Comparison of ENCODE assay signal across 8 mouse cellular contexts in the genomic region with DNA sequence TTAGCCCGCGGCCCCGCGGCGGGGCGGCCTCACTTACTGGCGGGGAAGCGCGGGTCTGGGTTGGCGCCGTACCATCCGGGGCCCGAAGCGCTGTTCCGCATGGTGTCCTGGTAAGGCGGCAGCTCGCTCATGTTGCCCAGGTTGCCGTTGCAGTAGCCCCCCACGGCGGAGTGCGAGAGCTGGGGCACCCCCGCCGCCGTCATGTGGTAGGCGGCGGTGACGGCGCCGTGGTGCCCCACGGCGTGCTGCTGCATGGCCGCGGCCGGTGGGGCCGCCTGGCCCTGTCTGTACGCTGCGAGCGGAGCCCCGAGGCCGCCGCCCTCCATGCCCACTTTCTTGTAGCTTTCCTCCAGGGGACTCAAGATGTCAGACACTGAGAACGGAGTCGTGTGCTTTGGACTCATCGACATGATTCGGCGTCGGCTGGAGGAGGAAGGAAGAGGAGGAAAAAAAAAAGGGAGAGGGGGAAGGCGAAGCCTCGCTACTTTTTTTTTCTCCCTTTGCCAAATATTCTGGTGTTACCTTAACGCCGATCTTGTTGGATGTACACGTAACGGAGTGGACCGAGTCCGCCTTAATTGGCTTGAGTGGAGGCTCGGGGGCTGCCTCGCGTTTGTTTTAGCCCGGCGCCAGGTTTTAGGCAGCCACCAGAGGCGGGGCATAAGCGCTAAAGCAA. TPM values are rescaled to one million over a fixed set of nuclear protein-coding genes. Genes with fewer than 3 reads are reported as not detected.
A peak's percentile ranks its signal among the peaks of the same experiment; 100 is the strongest.
DNase-seq lines count a peak whose midpoint lies in the region; ATAC-seq and TF ChIP-seq lines count a peak whose summit lies in the region.
"Had no signal": no experiment of that assay in that cellular context is flagged by ENCODE, and none has a peak within 500 bp of the region (broad histone marks: within the 10 kb centered on the region; RNA-seq: fewer than 3 reads in every experiment).

No protein-coding gene starts in this region.

- under 1% methylated on average over 62 of the region's 62 CpGs for WGBS in embryonic facial prominence, embryonic 11.5 days
- 1% methylated on average over 62 of the region's 62 CpGs for WGBS in intestine, postnatal 0 days
- under 1% methylated on average over 54 of the region's 62 CpGs for WGBS in midbrain, embryonic 11.5 days

- H3K4me1 ChIP-seq in embryonic facial prominence, embryonic 11.5 days (ENCODE audit: control insufficient read depth, insufficient read depth, low read length) = peaks cover 3% of the 10 kb centered on the region; the same call in 1 of the 2 replicates
- H3K4me1 ChIP-seq in intestine, postnatal 0 days (replicated peaks; ENCODE audit: control insufficient read depth, insufficient read depth, low read length) = no peaks in the 10 kb centered on the region
- H3K4me1 ChIP-seq in midbrain, embryonic 11.5 days (ENCODE audit: control insufficient read depth, insufficient read depth, low read length) = peaks cover 2% of the 10 kb centered on the region; the same call in 1 of the 2 replicates

- peak overlapping the region; percentile 45 for H3K9ac ChIP-seq in embryonic facial prominence, embryonic 11.5 days (replicated peaks; ENCODE audit: low read length)
- H3K9ac ChIP-seq in intestine, postnatal 0 days (ENCODE audit: low read depth, low read length) = no peak overlapping the region
- H3K9ac ChIP-seq in midbrain, embryonic 11.5 days (ENCODE audit: low read length) = peak overlapping the region; percentile 20

- peak overlapping the region; percentile 27 for H3K4me2 ChIP-seq in embryonic facial prominence, embryonic 11.5 days (ENCODE audit: low read depth, low read length)
- peak overlapping the region; percentile 62 for H3K4me2 ChIP-seq in intestine, postnatal 0 days (replicated peaks; ENCODE audit: low read depth)
- H3K4me2 ChIP-seq in midbrain, embryonic 11.5 days = peak overlapping the region; percentile 35; the same call in 1 of the 2 replicates

- no peaks in the 10 kb centered on the region for H3K36me3 ChIP-seq in embryonic facial prominence, embryonic 11.5 days (replicated peaks; ENCODE audit: control insufficient read depth, insufficient read depth, low read depth, low read length)
- no peaks in the 10 kb centered on the region for H3K36me3 ChIP-seq in intestine, postnatal 0 days (ENCODE audit: control insufficient read depth, insufficient read depth)
- H3K36me3 ChIP-seq in midbrain, embryonic 11.5 days (ENCODE audit: control insufficient read depth, insufficient read depth, low read length) = no peaks in the 10 kb centered on the region

- H3K4me3 ChIP-seq in embryonic facial prominence, embryonic 11.5 days (ENCODE audit: low read depth, low read length) = peak overlapping the region; percentile 26
- peak overlapping the region; percentile 40 for H3K4me3 ChIP-seq in intestine, postnatal 0 days (ENCODE audit: low read depth, low read length)
- peak overlapping the region; percentile 30 for H3K4me3 ChIP-seq in midbrain, embryonic 11.5 days (ENCODE audit: low read depth, low read length)

- H3K9me3 ChIP-seq in embryonic facial prominence, embryonic 11.5 days (replicated peaks; ENCODE audit: control insufficient read depth, low read length) = no peaks in the 10 kb centered on the region
- no peaks in the 10 kb centered on the region for H3K9me3 ChIP-seq in intestine, postnatal 0 days (ENCODE audit: control insufficient read depth)
- H3K9me3 ChIP-seq in midbrain, embryonic 11.5 days (ENCODE audit: control insufficient read depth, low read length) = no peaks in the 10 kb centered on the region

- DNase-seq in R1 (ENCODE audit: low read depth, low spot score) (peak; percentile 48), MN1 (ENCODE audit: low spot score) (no peak)
- no peak for DNase-seq in embryonic facial prominence, embryonic 11.5 days (ENCODE audit: low spot score)
- peak; percentile 96 for DNase-seq in midbrain, embryonic 11.5 days (ENCODE audit: low spot score, missing footprints)
- no peak for DNase-seq in layer of hippocampus, adult 11-12 months (ENCODE audit: low spot score)
- no peak for DNase-seq in adrenal gland, adult 18-20 months (ENCODE audit: low spot score in 2 of 2)
- DNase-seq: gastrocnemius, postnatal 36 days had no signal

- ATAC-seq in embryonic facial prominence, embryonic 11.5 days (replicated peaks; ENCODE audit: insufficient number of reproducible peaks, low FRiP score, low TSS enrichment, low read depth) = no peak
- no peak for ATAC-seq in intestine, postnatal 0 days
- peak; percentile 23; the same call in 1 of the 2 replicates for ATAC-seq in midbrain, embryonic 11.5 days (ENCODE audit: low FRiP score)

- peaks cover 79% of the 10 kb centered on the region for H3K27me3 ChIP-seq in embryonic facial prominence, embryonic 11.5 days (ENCODE audit: control insufficient read depth, insufficient read depth, low read length)
- H3K27me3 ChIP-seq in intestine, postnatal 0 days (replicated peaks; ENCODE audit: control insufficient read depth, insufficient read depth, low read length) = peaks cover 98% of the 10 kb centered on the region
- peaks cover 96% of the 10 kb centered on the region for H3K27me3 ChIP-seq in midbrain, embryonic 11.5 days (ENCODE audit: control insufficient read depth, insufficient read depth, low read length)

- H3K27ac ChIP-seq in embryonic facial prominence, embryonic 11.5 days (replicated peaks; ENCODE audit: low read depth, low read length) = no peak overlapping the region
- no peak overlapping the region for H3K27ac ChIP-seq in intestine, postnatal 0 days (ENCODE audit: low read depth, low read length)
- no peak overlapping the region for H3K27ac ChIP-seq in midbrain, embryonic 11.5 days (ENCODE audit: low read depth, low read length)

- no peak for TF ChIP-seq CTCF in intestine, postnatal 0 days (IDR thresholded peaks at IDR 0.05; ENCODE audit: low read depth)

RNA-seq across cellular contexts. Expression of gene Nkx2-1, which starts 1.9 kb away (rescaled TPM):
- 6.9 and 17.0 TPM in 2 replicates for polyA plus RNA-seq in embryonic facial prominence, embryonic 11.5 days (2014; fragmentation: Nextera tagmentation; extraction: Ambion mirVana)
- not detected in 2 replicates for polyA plus RNA-seq in intestine, postnatal 0 days (2015; fragmentation: Nextera tagmentation; extraction: Ambion mirVana)
- 5.6 and 7.0 TPM in 2 replicates for polyA plus RNA-seq in midbrain, embryonic 11.5 days (2014; fragmentation: Nextera tagmentation; extraction: Ambion mirVana)
- not detected for total RNA-seq in adrenal gland, adult 18-20 months (2021)
- total RNA-seq: gastrocnemius, postnatal 36 days had no signal

Comparison
In these comparisons a context has a peak if more than half of its experiments do, and no peak if none do; other contexts are left out.
1. DNase-seq: peak in R1 (single experiment) and midbrain, embryonic 11.5 days (single experiment); none in embryonic facial prominence, embryonic 11.5 days (single experiment), layer of hippocampus, adult 11-12 months (single experiment), MN1 (single experiment) and adrenal gland, adult 18-20 months (0 of 2).
2. Peak in every context shown above with its lines, with median percentiles within 50 percentile points of each other: H3K4me2 ChIP-seq and H3K4me3 ChIP-seq.